Mouse (Mus musculus) cerebellum, adult 2 months (tissue): ENCODE measurements around the gene Atp5s.

Source experiments
- CTCF ChIP-seq: fragments of 200-500 bp; IDR thresholded peaks from 2 replicates; pipeline ENCODE4 v1.5.1; 2011; ENCODE audit warnings: low read depth, mild to moderate bottlenecking, control low read depth, low read length, moderate library complexity, borderline replicate concordance; ENCODE audit not compliant: insufficient read depth
- POLR2A ChIP-seq: fragments of 200-500 bp; IDR thresholded peaks from 2 replicates; pipeline ENCODE4 v1.6.1; 2011; ENCODE audit warnings: low read length, control low read depth, borderline replicate concordance; ENCODE audit not compliant: insufficient read depth

DNA sequence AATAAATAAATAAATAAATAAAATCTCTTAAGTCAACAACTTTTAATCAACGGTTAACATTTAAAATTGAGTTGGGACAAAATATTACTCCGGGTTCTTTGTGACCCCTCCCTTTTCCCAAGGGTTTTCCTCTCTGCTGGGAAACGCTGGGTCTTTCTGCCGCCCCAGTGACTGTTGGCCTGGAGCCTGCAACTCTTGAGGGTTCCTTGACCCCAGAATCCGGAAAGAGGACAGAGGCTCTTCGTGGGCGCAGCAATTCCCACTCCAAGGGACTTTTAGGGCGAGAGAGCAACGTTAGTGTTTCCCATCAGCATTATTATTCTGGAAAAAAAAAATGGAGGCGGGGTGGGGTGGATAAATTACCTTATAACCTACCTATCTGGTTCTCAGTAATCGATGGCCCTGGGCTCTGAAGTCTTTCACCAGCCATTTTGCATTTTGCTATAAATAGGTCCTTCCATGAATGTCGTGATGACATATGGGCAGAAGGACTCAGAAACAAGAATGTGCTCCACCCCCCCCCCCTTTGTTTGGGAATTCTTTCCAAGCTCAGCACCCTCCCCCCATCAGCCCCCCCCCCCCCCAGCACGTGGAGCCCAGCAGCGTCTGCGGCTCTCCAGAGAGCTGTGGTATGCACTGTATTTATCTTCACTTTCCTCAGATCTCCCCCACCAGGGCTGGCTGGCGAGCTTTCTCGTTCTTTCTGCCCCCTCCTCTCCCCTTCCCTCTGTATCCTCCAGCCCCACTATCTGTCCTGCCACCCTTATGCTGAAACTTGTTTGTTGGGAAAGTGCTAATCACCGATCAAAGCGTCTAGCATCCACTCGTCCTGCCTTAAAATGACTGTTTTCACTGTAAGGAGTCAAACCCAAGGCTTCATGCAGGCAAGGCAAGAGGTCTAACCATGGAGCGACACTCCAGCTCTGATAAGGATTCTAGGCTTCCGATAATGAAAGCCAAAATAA lies 33.8 kb downstream of the Atp5s start:
- no peak for TF ChIP-seq CTCF
- no peak for TF ChIP-seq POLR2A
